Mouse (Mus musculus): Measurements from ENCODE around the gene Gstcd.

GRCm38 (mm10) chr3:132946086-132946485 lies 145.7 kb downstream of the Gstcd start:
- TF ChIP-seq CTCF (IDR thresholded peaks at IDR 0.05) (no peak), EP300 (IDR thresholded peaks at IDR 0.05) (no peak)

All from lung, postnatal 0 days (tissue).